In genomic region chr14:69457691-69458090, GRCm38 (mm10) we compare ENCODE assay signal across 10 mouse cellular contexts. TPM values are rescaled to one million over a fixed set of nuclear protein-coding genes. Genes with fewer than 3 reads are reported as not detected.
"Had no signal": no experiment of that assay in that cellular context is flagged by ENCODE, and none has a peak within 500 bp of the region (broad histone marks: within the 10 kb centered on the region; RNA-seq: fewer than 3 reads in every experiment).

No protein-coding gene starts in this region.

RNA-seq across cellular contexts. Expression of gene Gm16867, which starts 45.5 kb away (rescaled TPM):
- total RNA-seq: liver, adult 2 months; midbrain, postnatal 0 days had no signal

RNA-seq across cellular contexts. Expression of gene Gm27179, which starts 54.7 kb away (rescaled TPM):
- total RNA-seq: left cerebral cortex, adult 18-20 months; left cerebral cortex, adult 2 months; left cerebral cortex, adult 8-10 months; left cerebral cortex, postnatal 14 days; left cerebral cortex, postnatal 25 days; left cerebral cortex, postnatal 36 days; left cerebral cortex, postnatal 4 days; liver, adult 2 months; megakaryocyte-erythroid progenitor cell, adult 5-6 weeks; midbrain, postnatal 0 days had no signal
